Mouse (Mus musculus): ENCODE results near the gene Slc35f1. TPM values are rescaled to one million over a fixed set of nuclear protein-coding genes. Genes with fewer than 3 reads are reported as not detected.

Slc35f1 gene
- polyA plus RNA-seq, 1 experiment from 2014 or later = 1.1 TPM

GRCm38 (mm10) chr10:53028454-53028853 is 338.1 kb downstream of the Slc35f1 start:
- no peak overlapping the region for H3K27ac ChIP-seq
- no peaks in the 10 kb centered on the region for H3K27me3 ChIP-seq
- no peak for ATAC-seq (replicated peaks; ENCODE audit: insufficient number of reproducible peaks, insufficient read depth, low FRiP score, low read depth)
- H3K36me3 ChIP-seq = no peaks in the 10 kb centered on the region
- 60% methylated on average over 4 of the region's 4 CpGs for WGBS
- no peak overlapping the region for H3K9ac ChIP-seq
- H3K4me2 ChIP-seq = no peak overlapping the region
- no peaks in the 10 kb centered on the region for H3K9me3 ChIP-seq (replicated peaks)
- no peaks in the 10 kb centered on the region for H3K4me1 ChIP-seq (replicated peaks)
- H3K4me3 ChIP-seq = no peak overlapping the region

- H3K27me3 ChIP-seq = no peaks in the 10 kb centered on the region
- no peaks in the 10 kb centered on the region for H3K36me3 ChIP-seq
- H3K4me3 ChIP-seq = no peak overlapping the region
- H3K4me1 ChIP-seq (replicated peaks) = no peaks in the 10 kb centered on the region
- no peak overlapping the region for H3K27ac ChIP-seq
- H3K9me3 ChIP-seq (replicated peaks) = no peaks in the 10 kb centered on the region
- no peak overlapping the region for H3K4me2 ChIP-seq
- no peak for ATAC-seq (replicated peaks; ENCODE audit: insufficient number of reproducible peaks, insufficient read depth, low FRiP score, low read depth)
- WGBS = 27% methylated on average over 1 of the region's 1 CpGs
- no peak overlapping the region for H3K9ac ChIP-seq
These were observed 344.9 kb downstream of the Slc35f1 start for GRCm38 (mm10) chr10:53035202-53035601.

GRCm38 (mm10) chr10:53045931-53046330 is 355.6 kb downstream of the Slc35f1 start:
- Histone ChIP-seq H3K4me2 (no peak overlapping the region), H3K4me3 (no peak overlapping the region), H3K36me3 (no peaks in the 10 kb centered on the region), H3K9me3 (replicated peaks) (no peaks in the 10 kb centered on the region), H3K9ac (no peak overlapping the region), H3K4me1 (replicated peaks) (no peaks in the 10 kb centered on the region), H3K27ac (no peak overlapping the region), H3K27me3 (no peaks in the 10 kb centered on the region)
- ATAC-seq (replicated peaks; ENCODE audit: insufficient number of reproducible peaks, insufficient read depth, low FRiP score, low read depth) = no peak

GRCm38 (mm10) chr10:53052521-53052920 is 362.2 kb downstream of the Slc35f1 start:
- no peak for ATAC-seq (replicated peaks; ENCODE audit: insufficient number of reproducible peaks, insufficient read depth, low FRiP score, low read depth)
- no peaks in the 10 kb centered on the region for H3K9me3 ChIP-seq (replicated peaks)
- no peak overlapping the region for H3K4me3 ChIP-seq
- no peak overlapping the region for H3K27ac ChIP-seq
- H3K9ac ChIP-seq = no peak overlapping the region
- H3K4me2 ChIP-seq = no peak overlapping the region
- no peaks in the 10 kb centered on the region for H3K27me3 ChIP-seq
- H3K4me1 ChIP-seq (replicated peaks) = no peaks in the 10 kb centered on the region
- no peaks in the 10 kb centered on the region for H3K36me3 ChIP-seq

GRCm38 (mm10) chr10:53060745-53061144 is 370.4 kb downstream of the Slc35f1 start:
- no peak overlapping the region for H3K4me2 ChIP-seq
- WGBS = 81% methylated on average over 2 of the region's 2 CpGs
- no peaks in the 10 kb centered on the region for H3K4me1 ChIP-seq (replicated peaks)
- H3K27ac ChIP-seq = no peak overlapping the region
- no peak overlapping the region for H3K9ac ChIP-seq
- no peaks in the 10 kb centered on the region for H3K9me3 ChIP-seq (replicated peaks)
- no peaks in the 10 kb centered on the region for H3K27me3 ChIP-seq
- ATAC-seq (replicated peaks; ENCODE audit: insufficient number of reproducible peaks, insufficient read depth, low FRiP score, low read depth) = no peak
- no peaks in the 10 kb centered on the region for H3K36me3 ChIP-seq
- H3K4me3 ChIP-seq = no peak overlapping the region

- H3K9me3 ChIP-seq (replicated peaks) = no peaks in the 10 kb centered on the region
- no peaks in the 10 kb centered on the region for H3K27me3 ChIP-seq
- H3K4me3 ChIP-seq = no peak overlapping the region
- no peaks in the 10 kb centered on the region for H3K4me1 ChIP-seq (replicated peaks)
- ATAC-seq (replicated peaks; ENCODE audit: insufficient number of reproducible peaks, insufficient read depth, low FRiP score, low read depth) = no peak
- no peaks in the 10 kb centered on the region for H3K36me3 ChIP-seq
- H3K4me2 ChIP-seq = no peak overlapping the region
- H3K9ac ChIP-seq = no peak overlapping the region
- no peak overlapping the region for H3K27ac ChIP-seq
These were observed 372.4 kb downstream of the Slc35f1 start for GRCm38 (mm10) chr10:53062741-53063140.

GRCm38 (mm10) chr10:53087811-53088210 is 397.5 kb downstream of the Slc35f1 start:
- no peak for ATAC-seq (replicated peaks; ENCODE audit: insufficient number of reproducible peaks, insufficient read depth, low FRiP score, low read depth)
- no peak overlapping the region for H3K4me2 ChIP-seq
- H3K4me1 ChIP-seq (replicated peaks) = no peaks in the 10 kb centered on the region
- H3K9me3 ChIP-seq (replicated peaks) = no peaks in the 10 kb centered on the region
- no peaks in the 10 kb centered on the region for H3K27me3 ChIP-seq
- no peak overlapping the region for H3K4me3 ChIP-seq
- no peak overlapping the region for H3K9ac ChIP-seq
- no peak overlapping the region for H3K27ac ChIP-seq
- H3K36me3 ChIP-seq = no peaks in the 10 kb centered on the region
- WGBS = 49% methylated on average over 1 of the region's 1 CpGs

- Histone ChIP-seq H3K9ac (no peak overlapping the region), H3K4me2 (no peak overlapping the region), H3K4me3 (no peak overlapping the region), H3K27me3 (no peaks in the 10 kb centered on the region), H3K36me3 (no peaks in the 10 kb centered on the region), H3K9me3 (replicated peaks) (no peaks in the 10 kb centered on the region), H3K4me1 (replicated peaks) (no peaks in the 10 kb centered on the region), H3K27ac (no peak overlapping the region)
- no peak for ATAC-seq (replicated peaks; ENCODE audit: insufficient number of reproducible peaks, insufficient read depth, low FRiP score, low read depth)
- WGBS = 76% methylated on average over 4 of the region's 4 CpGs
These were observed 401.2 kb downstream of the Slc35f1 start for GRCm38 (mm10) chr10:53091525-53091924.

GRCm38 (mm10) chr10:53096446-53096845 is 406.1 kb downstream of the Slc35f1 start:
- 43% methylated on average over 3 of the region's 3 CpGs for WGBS
- no peak for ATAC-seq (replicated peaks; ENCODE audit: insufficient number of reproducible peaks, insufficient read depth, low FRiP score, low read depth)
- Histone ChIP-seq H3K9ac (no peak overlapping the region), H3K9me3 (replicated peaks) (no peaks in the 10 kb centered on the region), H3K27me3 (no peaks in the 10 kb centered on the region), H3K4me3 (no peak overlapping the region), H3K4me2 (no peak overlapping the region), H3K4me1 (replicated peaks) (no peaks in the 10 kb centered on the region), H3K27ac (no peak overlapping the region), H3K36me3 (no peaks in the 10 kb centered on the region)

GRCm38 (mm10) chr10:53100881-53101280 is 410.5 kb downstream of the Slc35f1 start:
- Histone ChIP-seq H3K9me3 (replicated peaks) (no peaks in the 10 kb centered on the region), H3K4me3 (no peak overlapping the region)

GRCm38 (mm10) chr10:53101412-53101811 is 411.1 kb downstream of the Slc35f1 start:
- Histone ChIP-seq H3K36me3 (no peaks in the 10 kb centered on the region), H3K27me3 (no peaks in the 10 kb centered on the region), H3K9me3 (replicated peaks) (no peaks in the 10 kb centered on the region), H3K4me2 (no peak overlapping the region), H3K4me3 (no peak overlapping the region), H3K27ac (no peak overlapping the region), H3K9ac (no peak overlapping the region), H3K4me1 (replicated peaks) (no peaks in the 10 kb centered on the region)
- ATAC-seq (replicated peaks; ENCODE audit: insufficient number of reproducible peaks, insufficient read depth, low FRiP score, low read depth) = no peak
- WGBS = 68% methylated on average over 2 of the region's 2 CpGs

More at GRCm38 (mm10) chr10:53100881-53101280, 410.5 kb downstream of the Slc35f1 start:
- Histone ChIP-seq H3K36me3 (no peaks in the 10 kb centered on the region), H3K9ac (no peak overlapping the region), H3K4me2 (no peak overlapping the region), H3K27me3 (no peaks in the 10 kb centered on the region), H3K4me1 (replicated peaks) (no peaks in the 10 kb centered on the region), H3K27ac (no peak overlapping the region)
- no peak for ATAC-seq (replicated peaks; ENCODE audit: insufficient number of reproducible peaks, insufficient read depth, low FRiP score, low read depth)
- 55% methylated on average over 3 of the region's 3 CpGs for WGBS

GRCm38 (mm10) chr10:53102423-53102822 is 412.1 kb downstream of the Slc35f1 start:
- 78% methylated on average over 2 of the region's 2 CpGs for WGBS
- Histone ChIP-seq H3K27me3 (no peaks in the 10 kb centered on the region), H3K9ac (no peak overlapping the region), H3K4me2 (no peak overlapping the region), H3K4me3 (no peak overlapping the region), H3K9me3 (replicated peaks) (no peaks in the 10 kb centered on the region), H3K27ac (no peak overlapping the region), H3K4me1 (replicated peaks) (no peaks in the 10 kb centered on the region), H3K36me3 (no peaks in the 10 kb centered on the region)
- ATAC-seq (replicated peaks; ENCODE audit: insufficient number of reproducible peaks, insufficient read depth, low FRiP score, low read depth) = no peak
